Mouse (Mus musculus) lung, postnatal 0 days (tissue): ENCODE measurements at regions not wholly inside any gene's neighbourhood (a gene's known extent, or its start where the extent isn't known, plus 50 kb on each side); places are given as distances from the start of the nearest gene placed in this dataset.

Experiments
- ATAC-seq: fragments of 200-750 bp; cut with Nextera tagmentation; 2 replicates; pipeline ENCODE4 v1.8.0; 2017; ENCODE audit warnings: moderate library complexity
- DNase-seq: peaks from one replicate; pipeline ENCODE4 v3.0.0-alpha.2; 2016; ENCODE audit warnings: low spot score
- H3K27ac ChIP-seq: fragments of 300-500 bp; sonication (generic); 2 replicates; pipeline ENCODE4 v1.5.1; 2014; ENCODE audit warnings: antibody characterized with exemption, mild to moderate bottlenecking, low read length, mixed read lengths
- H3K27me3 ChIP-seq: fragments of 300-500 bp; sonication (generic); replicated peaks from 2 replicates; pipeline ENCODE4 v1.6.1; 2014; ENCODE audit warnings: low read length, mixed read lengths; ENCODE audit not compliant: insufficient read depth
- H3K36me3 ChIP-seq: fragments of 300-500 bp; sonication (generic); 2 replicates; pipeline ENCODE4 v1.6.1; 2014; ENCODE audit warnings: low read length, mixed read lengths; ENCODE audit not compliant: insufficient read depth
- H3K4me1 ChIP-seq: fragments of 300-500 bp; sonication (generic); 2 replicates; pipeline ENCODE4 v1.6.1; 2014; ENCODE audit warnings: antibody characterized with exemption, low read depth, low read length, mixed read lengths; ENCODE audit not compliant: insufficient read depth
- H3K4me2 ChIP-seq: fragments of 300-500 bp; sonication (generic); replicated peaks from 2 replicates; pipeline ENCODE4 v1.6.1; 2014; ENCODE audit warnings: low read depth, mild to moderate bottlenecking, low read length, moderate library complexity, mixed read lengths
- H3K4me3 ChIP-seq: fragments of 300-500 bp; sonication (generic); 2 replicates; pipeline ENCODE4 v1.5.1; 2014; ENCODE audit warnings: low read depth, low read length
- H3K9ac ChIP-seq: fragments of 300-500 bp; sonication (generic); replicated peaks from 2 replicates; pipeline ENCODE4 v1.6.1; 2014; ENCODE audit warnings: low read depth, mild to moderate bottlenecking
- H3K9me3 ChIP-seq: fragments of 300-500 bp; sonication (generic); 2 replicates; pipeline ENCODE4 v1.6.1; 2016; ENCODE audit warnings: low read length, mixed read lengths
- CTCF ChIP-seq: IDR thresholded peaks from 2 replicates; pipeline ENCODE4 v1.5.1; 2016; ENCODE audit warnings: antibody characterized with exemption, mild to moderate bottlenecking
- EP300 ChIP-seq: IDR thresholded peaks from 2 replicates; pipeline ENCODE4 v1.6.1; 2016; ENCODE audit warnings: antibody characterized with exemption, mild to moderate bottlenecking, control low read depth
- WGBS: fragments of 180-500 bp; shearing (Covaris S2); extraction: QIAGEN DNeasy Blood & Tissue Kit; methylation state at CpG from one replicate; pipeline ENCODE4 v1.1.7; 2014; 5-methylcytosine and 5-hydroxymethylcytosine counted together

GRCm38 (mm10) chr13:60371656-60372055 is 194.5 kb upstream of the Gas1 start:
- no peaks in the 10 kb centered on the region for H3K9me3 ChIP-seq
- no peaks in the 10 kb centered on the region for H3K36me3 ChIP-seq
- no peak overlapping the region for H3K4me2 ChIP-seq
- no peak for ATAC-seq
- H3K4me1 ChIP-seq = no peaks in the 10 kb centered on the region
- TF ChIP-seq CTCF (no peak), EP300 (no peak)
- H3K9ac ChIP-seq = no peak overlapping the region
- H3K27ac ChIP-seq = no peak overlapping the region
- DNase-seq = no peak
- 73% methylated on average over 2 of the region's 2 CpGs for WGBS
- no peak overlapping the region for H3K4me3 ChIP-seq
- H3K27me3 ChIP-seq = no peaks in the 10 kb centered on the region

DNA sequence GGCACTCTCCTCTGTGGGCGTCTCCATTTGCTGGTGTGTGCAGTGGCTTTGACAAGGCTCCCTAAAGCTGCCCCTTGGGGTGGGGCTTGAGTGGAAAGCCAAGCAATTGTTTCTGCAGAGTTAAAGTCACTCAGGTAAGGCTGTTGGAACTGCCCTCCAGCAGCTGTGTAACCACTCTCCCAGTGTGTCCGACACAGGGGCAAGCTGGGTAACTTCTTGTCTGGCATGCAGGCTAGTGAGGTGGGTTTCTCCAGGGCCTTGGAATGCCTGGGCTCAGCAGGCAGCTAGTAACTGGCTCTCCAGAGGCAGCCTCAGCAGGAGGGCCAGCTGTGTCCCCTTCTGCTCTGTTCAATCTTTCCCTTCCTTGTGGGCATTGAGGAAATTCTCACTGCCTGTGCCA is 199.5 kb upstream of the Gas1 start:
- Histone ChIP-seq H3K9ac (no peak overlapping the region), H3K27ac (no peak overlapping the region), H3K4me3 (no peak overlapping the region), H3K4me1 (no peaks in the 10 kb centered on the region), H3K27me3 (no peaks in the 10 kb centered on the region), H3K36me3 (no peaks in the 10 kb centered on the region), H3K9me3 (no peaks in the 10 kb centered on the region), H3K4me2 (no peak overlapping the region)
- DNase-seq (no peak), ATAC-seq (no peak)
- WGBS = 52% methylated on average over 2 of the region's 2 CpGs
- TF ChIP-seq EP300 (no peak), CTCF (no peak)

DNA sequence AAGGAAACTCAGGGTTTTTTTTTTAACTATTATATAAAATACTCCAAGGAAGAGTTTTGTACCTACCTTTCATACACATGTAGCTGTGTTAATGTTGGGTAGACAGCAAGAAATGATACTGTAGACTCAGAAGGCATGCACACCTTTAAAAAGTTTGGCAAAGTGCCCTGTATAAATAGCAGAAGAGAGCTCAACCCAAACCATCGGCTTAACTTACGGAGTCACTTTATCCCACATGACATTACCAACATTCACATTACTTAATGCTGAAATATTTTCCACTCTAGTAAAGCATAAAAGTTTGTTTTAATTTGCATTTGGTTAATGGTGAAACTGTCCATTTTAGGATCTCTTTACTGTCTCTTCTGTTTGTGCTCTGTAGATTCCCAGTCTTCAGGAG is 205.7 kb upstream of the Gas1 start:
- TF ChIP-seq EP300 = no peak
- no peak for TF ChIP-seq CTCF
- no peaks in the 10 kb centered on the region for H3K36me3 ChIP-seq
- ATAC-seq = no peak
- no peaks in the 10 kb centered on the region for H3K9me3 ChIP-seq
- no peaks in the 10 kb centered on the region for H3K4me1 ChIP-seq
- no peaks in the 10 kb centered on the region for H3K27me3 ChIP-seq
- no peak overlapping the region for H3K9ac ChIP-seq
- H3K27ac ChIP-seq = no peak overlapping the region
- 63% methylated on average over 2 of the region's 2 CpGs for WGBS
- DNase-seq = no peak
- no peak overlapping the region for H3K4me3 ChIP-seq
- H3K4me2 ChIP-seq = no peak overlapping the region

DNA sequence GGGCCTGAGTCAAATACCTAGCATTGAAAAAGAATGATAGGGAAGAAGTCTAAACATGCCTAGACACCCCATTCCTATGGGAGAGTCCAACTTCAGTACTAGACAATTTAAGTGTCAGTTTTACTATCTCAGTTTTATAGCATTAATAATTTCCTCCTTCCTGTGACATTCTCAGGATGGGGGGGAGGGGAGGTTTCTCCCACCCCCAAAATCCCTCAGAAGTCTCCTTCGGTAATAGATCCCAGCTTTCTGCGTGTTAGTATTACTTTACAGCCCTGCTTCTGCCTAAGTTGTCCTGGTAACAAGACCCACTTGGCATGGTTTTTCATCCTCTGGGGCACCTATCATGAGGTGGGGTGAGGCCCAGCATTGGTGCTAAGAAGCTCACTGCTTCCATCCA is 202.9 kb upstream of the Dapk1 start:
- 98% methylated on average over 2 of the region's 2 CpGs for WGBS
- H3K9me3 ChIP-seq = no peaks in the 10 kb centered on the region
- DNase-seq (no peak), ATAC-seq (no peak)
- no peak overlapping the region for H3K4me3 ChIP-seq
- TF ChIP-seq CTCF (no peak), EP300 (no peak)
- no peaks in the 10 kb centered on the region for H3K4me1 ChIP-seq
- no peak overlapping the region for H3K4me2 ChIP-seq
- H3K9ac ChIP-seq = no peak overlapping the region
- no peak overlapping the region for H3K27ac ChIP-seq
- no peaks in the 10 kb centered on the region for H3K36me3 ChIP-seq
- H3K27me3 ChIP-seq = no peaks in the 10 kb centered on the region

GRCm38 (mm10) chr13:60400764-60401487 is 200.8 kb upstream of the Dapk1 start:
- no peak overlapping the region for H3K4me2 ChIP-seq

DNA sequence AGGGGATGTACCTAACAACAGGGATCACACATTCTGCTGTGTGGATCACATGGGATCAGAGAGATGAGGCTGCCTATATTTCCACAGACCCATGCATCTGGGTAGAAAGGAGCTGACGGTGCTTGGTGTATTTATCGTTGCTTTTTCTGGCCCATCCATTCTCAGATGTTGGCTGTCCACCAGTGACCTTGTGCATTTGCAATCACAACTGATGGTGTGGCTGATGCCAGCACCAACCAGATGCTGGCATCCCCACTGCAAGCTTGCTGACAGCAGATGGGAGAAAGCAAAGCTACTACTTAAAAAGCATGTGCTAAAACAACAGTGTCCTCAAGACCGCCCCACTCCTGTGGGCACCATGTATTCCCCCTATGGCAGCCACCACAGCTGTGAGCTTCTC is 198.3 kb upstream of the Dapk1 start:
- no peak overlapping the region for H3K4me2 ChIP-seq
- no peak overlapping the region for H3K27ac ChIP-seq
- 84% methylated on average over 3 of the region's 3 CpGs for WGBS
- no peak overlapping the region for H3K9ac ChIP-seq
- H3K4me1 ChIP-seq = no peaks in the 10 kb centered on the region
- DNase-seq (no peak), ATAC-seq (no peak)
- no peak overlapping the region for H3K4me3 ChIP-seq
- no peak for TF ChIP-seq CTCF
- no peak for TF ChIP-seq EP300
- H3K9me3 ChIP-seq = no peaks in the 10 kb centered on the region
- H3K36me3 ChIP-seq = no peaks in the 10 kb centered on the region
- no peaks in the 10 kb centered on the region for H3K27me3 ChIP-seq

More at GRCm38 (mm10) chr13:60400764-60401487, 200.8 kb upstream of the Dapk1 start:
- Histone ChIP-seq H3K4me3 (no peak overlapping the region), H3K4me1 (no peaks in the 10 kb centered on the region), H3K36me3 (no peaks in the 10 kb centered on the region), H3K27ac (no peak overlapping the region), H3K9ac (no peak overlapping the region), H3K9me3 (no peaks in the 10 kb centered on the region), H3K27me3 (no peaks in the 10 kb centered on the region)
- WGBS = 75% methylated on average over 3 of the region's 3 CpGs
- ATAC-seq (no peak), DNase-seq (no peak)
- TF ChIP-seq CTCF (no peak), EP300 (no peak)

GRCm38 (mm10) chr13:60407344-60407743 is 194.4 kb upstream of the Dapk1 start:
- H3K36me3 ChIP-seq = no peaks in the 10 kb centered on the region
- no peak overlapping the region for H3K4me2 ChIP-seq
- H3K9me3 ChIP-seq = no peaks in the 10 kb centered on the region
- no peaks in the 10 kb centered on the region for H3K27me3 ChIP-seq
- ATAC-seq (no peak), DNase-seq (no peak)
- H3K27ac ChIP-seq = no peak overlapping the region
- H3K4me3 ChIP-seq = no peak overlapping the region
- H3K9ac ChIP-seq = no peak overlapping the region
- no peak for TF ChIP-seq CTCF
- TF ChIP-seq EP300 = no peak
- H3K4me1 ChIP-seq = no peaks in the 10 kb centered on the region
- WGBS = 74% methylated on average over 4 of the region's 4 CpGs
